Mouse (Mus musculus): ENCODE results near the gene Dzip1.

DNA sequence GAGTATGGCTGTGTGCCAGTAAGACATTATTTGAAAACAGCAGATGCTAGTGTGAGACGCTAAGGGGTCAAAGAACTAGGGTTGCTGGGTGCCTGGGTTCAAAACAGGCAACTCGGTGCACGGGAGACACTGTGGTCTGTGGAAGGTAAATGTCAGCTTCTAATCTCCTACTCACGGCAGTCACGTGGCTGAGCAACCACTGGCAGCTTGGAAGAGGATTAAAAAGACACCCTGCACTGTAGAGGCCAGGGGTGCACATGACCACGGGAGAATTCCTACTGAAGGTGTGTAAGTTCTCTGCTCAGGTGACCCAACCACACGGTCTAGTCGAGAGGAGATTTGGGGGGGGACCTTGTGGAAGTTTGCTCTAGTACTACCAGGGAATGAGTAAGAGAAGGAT, 17.7 kb downstream of the Dzip1 start:
- TF ChIP-seq POLR2A (IDR thresholded peaks at IDR 0.05; ENCODE audit: control insufficient read depth, extremely low read depth, insufficient read depth, low read length, poor library complexity) (no peak), CTCF (IDR thresholded peaks at IDR 0.05; ENCODE audit: borderline replicate concordance, control insufficient read depth, extremely low read depth, insufficient read depth, low read length, poor library complexity) (no peak)

All from thymus, adult 2 months (tissue).